Comparison of ENCODE assay signal across 8 mouse cellular contexts in genomic region chr7:99828083-99828570, GRCm38 (mm10). TPM values are rescaled to one million over a fixed set of nuclear protein-coding genes. Genes with fewer than 3 reads are reported as not detected.
DNase-seq lines count a peak whose midpoint lies in the region; ATAC-seq and TF ChIP-seq lines count a peak whose summit lies in the region.

Gene Neu3 (minus strand): TSS chr7:99828417.

- peak within 1 kb of the TSS; percentile 80 for H3K9ac ChIP-seq in heart, embryonic 12.5 days
- peak within 1 kb of the TSS; percentile 62 for H3K9ac ChIP-seq in kidney, postnatal 0 days (ENCODE audit: low read depth, low read length)
- peak within 1 kb of the TSS; percentile 81 for H3K9ac ChIP-seq in liver, embryonic 11.5 days (ENCODE audit: low read depth, low read length)
- peak within 1 kb of the TSS; percentile 45 for H3K9ac ChIP-seq in stomach, embryonic 14.5 days (replicated peaks; ENCODE audit: low read depth, low read length)

- H3K36me3 ChIP-seq in heart, embryonic 12.5 days: 0 out of 2 replicates have a peak, but pooled peaks cover 3% of the 10 kb centered on the region
- no peaks in the 10 kb centered on the region for H3K36me3 ChIP-seq in kidney, postnatal 0 days (ENCODE audit: insufficient read depth, low read length)
- H3K36me3 ChIP-seq in liver, embryonic 11.5 days (ENCODE audit: control insufficient read depth, insufficient read depth, low read length): no peaks in the 10 kb centered on the region
- H3K36me3 ChIP-seq in stomach, embryonic 14.5 days (ENCODE audit: control insufficient read depth, insufficient read depth, low read length): no peaks in the 10 kb centered on the region

- H3K9me3 ChIP-seq in heart, embryonic 12.5 days (replicated peaks): no peaks in the 10 kb centered on the region
- no peaks in the 10 kb centered on the region for H3K9me3 ChIP-seq in kidney, postnatal 0 days (replicated peaks; ENCODE audit: low read length)
- no peaks in the 10 kb centered on the region for H3K9me3 ChIP-seq in liver, embryonic 11.5 days (ENCODE audit: control insufficient read depth, low read length)
- no peaks in the 10 kb centered on the region for H3K9me3 ChIP-seq in stomach, embryonic 14.5 days (ENCODE audit: control insufficient read depth, low read depth, low read length)

- peak; percentile 88 for DNase-seq in CD4-positive helper T cell, adult 2 months (ENCODE audit: low read depth, low spot score)
- DNase-seq in brain, embryonic 18.5 days (ENCODE audit: low read depth, low spot score): peak; percentile 59
- peak; percentile 99 for DNase-seq in kidney, postnatal 0 days (ENCODE audit: low spot score)
- peak; percentile 90 for DNase-seq in liver, embryonic 11.5 days (ENCODE audit: low spot score)
- peak; percentile 92 for DNase-seq in naive thymus-derived CD4-positive, alpha-beta T cell, adult 2 months (ENCODE audit: low read depth)

- peak; percentile 48; the same call in 1 of the 2 replicates for TF ChIP-seq CTCF in kidney, postnatal 0 days (IDR thresholded peaks at IDR 0.05; ENCODE audit: low read depth)

- peak within 1 kb of the TSS; percentile 71 for H3K4me2 ChIP-seq in heart, embryonic 12.5 days
- H3K4me2 ChIP-seq in kidney, postnatal 0 days (ENCODE audit: low read length): peak within 1 kb of the TSS; percentile 59
- peak within 1 kb of the TSS; percentile 72 for H3K4me2 ChIP-seq in liver, embryonic 11.5 days
- H3K4me2 ChIP-seq in stomach, embryonic 14.5 days (replicated peaks; ENCODE audit: low read depth, low read length): peak within 1 kb of the TSS; percentile 59

- peak; percentile 93 for ATAC-seq in erythroid progenitor cell, adult 5-6 weeks (replicated peaks; ENCODE audit: low FRiP score, poor library complexity, severe bottlenecking)
- peak; percentile 98 for ATAC-seq in heart, embryonic 12.5 days (ENCODE audit: insufficient number of reproducible peaks, low FRiP score)
- peak; percentile 99 for ATAC-seq in kidney, postnatal 0 days (replicated peaks; ENCODE audit: low FRiP score, low read depth)
- peak; percentile 92 for ATAC-seq in liver, embryonic 11.5 days (replicated peaks; ENCODE audit: low FRiP score)
- peak; percentile 98 for ATAC-seq in stomach, embryonic 14.5 days (ENCODE audit: insufficient number of reproducible peaks, insufficient read depth, low FRiP score, low read depth)

- H3K4me3 ChIP-seq in heart, embryonic 12.5 days: peak within 1 kb of the TSS; percentile 59
- peak within 1 kb of the TSS; percentile 37 for H3K4me3 ChIP-seq in kidney, postnatal 0 days (replicated peaks; ENCODE audit: low read depth, low read length)
- H3K4me3 ChIP-seq in liver, embryonic 11.5 days (ENCODE audit: low read depth, low read length): peak within 1 kb of the TSS; percentile 75
- peak within 1 kb of the TSS; percentile 49 for H3K4me3 ChIP-seq in stomach, embryonic 14.5 days (ENCODE audit: low read depth, low read length)

- peak within 1 kb of the TSS; percentile 93 for H3K27ac ChIP-seq in heart, embryonic 12.5 days (ENCODE audit: poor library complexity, severe bottlenecking)
- H3K27ac ChIP-seq in kidney, postnatal 0 days: peak within 1 kb of the TSS; percentile 80
- H3K27ac ChIP-seq in liver, embryonic 11.5 days (ENCODE audit: low read depth, low read length): peak within 1 kb of the TSS; percentile 83
- peak within 1 kb of the TSS; percentile 89 for H3K27ac ChIP-seq in stomach, embryonic 14.5 days (ENCODE audit: low read length)

- H3K4me1 ChIP-seq in heart, embryonic 12.5 days (replicated peaks): peaks cover 30% of the 10 kb centered on the region
- no peaks in the 10 kb centered on the region; the same call in 1 of the 2 replicates for H3K4me1 ChIP-seq in kidney, postnatal 0 days (replicated peaks; ENCODE audit: insufficient read depth, low read length)
- peaks cover 36% of the 10 kb centered on the region for H3K4me1 ChIP-seq in liver, embryonic 11.5 days (replicated peaks; ENCODE audit: control insufficient read depth, insufficient read depth, low read length)
- H3K4me1 ChIP-seq in stomach, embryonic 14.5 days (ENCODE audit: control insufficient read depth, insufficient read depth, low read length): no peaks in the 10 kb centered on the region; the same call in 1 of the 2 replicates

- WGBS in heart, embryonic 12.5 days: under 1% methylated on average over 26 of the region's 26 CpGs
- WGBS in kidney, postnatal 0 days: under 1% methylated on average over 26 of the region's 26 CpGs
- under 1% methylated on average over 26 of the region's 26 CpGs for WGBS in liver, embryonic 11.5 days
- WGBS in stomach, embryonic 14.5 days: under 1% methylated on average over 26 of the region's 26 CpGs

- no peaks in the 10 kb centered on the region for H3K27me3 ChIP-seq in heart, embryonic 12.5 days (replicated peaks)
- no peaks in the 10 kb centered on the region for H3K27me3 ChIP-seq in kidney, postnatal 0 days (ENCODE audit: insufficient read depth, low read length)
- H3K27me3 ChIP-seq in liver, embryonic 11.5 days (replicated peaks; ENCODE audit: control insufficient read depth, insufficient read depth, low read length): no peaks in the 10 kb centered on the region
- H3K27me3 ChIP-seq in stomach, embryonic 14.5 days (ENCODE audit: control insufficient read depth, insufficient read depth, low read length): no peaks in the 10 kb centered on the region

RNA-seq across cellular contexts. Expression of gene Neu3, which starts in this region (rescaled TPM):
- 17.3 and 21.0 TPM in 2 replicates for total RNA-seq in erythroid progenitor cell, adult 5-6 weeks (2015; ENCODE audit: low replicate concordance)
- total RNA-seq in erythroid progenitor cell, adult 5-6 weeks (2017; ENCODE audit: low replicate concordance): 22.8 and 23.1 TPM in 2 replicates
- polyA plus RNA-seq in heart, embryonic 12.5 days (2016; fragmentation: Nextera tagmentation; extraction: Ambion mirVana): 2.6 and 3.4 TPM in 2 replicates
- 2.5 and 2.6 TPM in 2 replicates for polyA plus RNA-seq in kidney, postnatal 0 days (2015; fragmentation: Nextera tagmentation; extraction: Ambion mirVana)
- 5.4 and 5.9 TPM in 2 replicates for polyA plus RNA-seq in liver, embryonic 11.5 days (2014; fragmentation: Nextera tagmentation; extraction: Ambion mirVana)
- polyA plus RNA-seq in stomach, embryonic 14.5 days (2014; fragmentation: Nextera tagmentation; extraction: Ambion mirVana): 7.0 and 7.1 TPM in 2 replicates

Comparison
In these comparisons a context has a peak if more than half of its experiments do, and no peak if none do; other contexts are left out.
1. Peak in every context shown above with its lines: DNase-seq, ATAC-seq, H3K4me3 ChIP-seq and H3K27ac ChIP-seq.